Mouse (Mus musculus) heart, postnatal 36 days (tissue): ENCODE results near the gene Foxp4. TPM values are rescaled to one million over a fixed set of nuclear protein-coding genes. Genes with fewer than 3 reads are reported as not detected.
"Not testable (repeated sequence)": the region's sequence is repeated elsewhere in the genome, so short reads cannot be mapped to it uniquely, and the experiment has no call there.

ENCODE experiments used
- DNase-seq, 2 experiments: peaks; one replicate each; pipeline ENCODE4 v3.0.0; 2021 to 2022
- intact Hi-C: fragments of 180-260 bp; cut with DNase I; formaldehyde crosslinking; loops from one replicate; pipeline ENCODE4 v1.15.1; 2025
- total RNA-seq, 2 experiments: library from RNA; stranded (reverse); gene quantifications; 2 replicates each; pipeline ENCODE4 v1.2.3; 2021

Foxp4 gene
- total RNA-seq, 2 experiments from 2014 or later = 9.5 to 11.3 TPM

- intact Hi-C loops = no loop called here
- no peak for DNase-seq
These were observed 61.0 kb downstream of the Foxp4 start for GRCm38 (mm10) chr17:47863437-47863836.

DNA sequence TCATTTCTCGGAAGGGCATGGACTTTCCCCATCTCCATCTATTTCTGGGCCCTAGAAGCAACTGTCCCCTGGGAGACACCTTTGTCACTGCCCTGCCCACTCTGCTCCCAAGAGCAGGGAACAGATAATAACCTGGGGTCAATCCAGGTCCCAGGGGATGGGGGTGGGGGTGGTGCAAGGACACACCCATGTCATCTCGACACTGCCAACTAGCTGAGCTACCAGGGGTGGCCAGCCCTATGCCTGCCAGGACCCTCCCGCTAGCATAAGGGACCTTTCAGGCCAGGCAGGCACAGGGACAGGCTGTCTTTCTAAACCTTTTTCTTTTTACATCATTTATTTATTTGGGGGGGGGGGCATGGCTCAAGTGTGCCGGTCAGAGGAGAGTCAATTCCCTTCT is 61.4 kb downstream of the Foxp4 start:
- no peak for DNase-seq
- intact Hi-C loops = no loop called here

DNA sequence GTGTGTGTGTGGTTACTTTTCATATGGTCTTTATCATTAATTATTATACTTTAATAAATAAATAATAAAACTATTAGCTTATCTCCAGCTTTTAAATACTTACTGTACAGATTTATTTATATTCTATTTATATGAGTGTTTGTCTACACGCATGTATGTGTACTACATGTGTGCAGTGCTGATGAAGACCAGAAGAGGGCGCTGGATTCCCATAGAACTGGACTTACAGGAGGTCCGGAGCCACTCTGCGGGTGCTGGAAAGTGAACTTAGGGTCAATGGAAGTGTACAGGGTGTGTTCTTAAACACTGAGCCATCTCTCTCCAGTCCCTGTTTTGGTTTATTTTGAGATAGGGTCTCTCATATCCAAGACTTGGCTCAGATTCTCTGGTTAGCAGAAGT is 68.9 kb downstream of the Foxp4 start:
- intact Hi-C loops = no loop called here
- no peak for DNase-seq

DNA sequence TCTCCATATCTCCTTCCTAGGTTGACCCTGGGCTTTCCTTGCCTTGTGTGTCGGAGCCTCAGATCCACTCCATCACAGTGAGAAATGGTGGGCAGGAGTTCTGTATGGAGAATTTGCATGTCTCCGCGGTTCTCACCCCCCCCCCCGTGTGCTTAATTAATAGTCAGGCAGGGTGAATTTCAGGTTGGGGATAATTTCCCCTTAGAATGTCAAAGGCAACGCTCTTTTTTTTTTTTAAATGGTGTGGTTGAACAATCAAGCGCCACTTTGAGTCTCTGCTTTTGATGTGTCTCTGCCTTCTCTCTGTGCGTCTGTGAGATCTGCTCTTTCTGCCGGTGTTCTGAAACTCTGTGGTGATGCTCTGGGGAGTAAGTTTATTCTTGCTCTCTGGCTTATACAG is 69.5 kb downstream of the Foxp4 start:
- no peak for DNase-seq

DNA sequence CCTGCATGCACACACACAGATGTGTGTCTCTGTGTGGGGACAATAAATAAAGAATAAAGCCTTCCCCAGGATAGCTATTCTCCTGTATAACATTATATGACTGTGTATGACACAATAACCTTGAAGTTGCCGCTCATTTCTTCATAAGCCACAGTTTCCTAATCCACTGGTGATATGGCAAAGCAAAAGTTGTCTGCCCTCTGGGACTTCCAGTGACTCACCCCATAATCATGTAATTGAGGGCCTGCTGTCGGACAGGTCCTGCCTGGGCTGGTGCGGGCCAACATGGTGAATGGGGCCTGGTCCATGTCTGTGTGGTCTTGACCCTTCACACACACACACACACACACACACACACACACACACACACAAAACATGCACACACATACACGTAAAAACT is 70.7 kb downstream of the Foxp4 start:
- no peak for DNase-seq
- intact Hi-C loops = no loop called here

More for the DNA sequence above, 69.5 kb downstream of the Foxp4 start:
- intact Hi-C loops = no loop called here

- no peak for DNase-seq
- intact Hi-C loops = no loop called here
These were observed 71.1 kb downstream of the Foxp4 start for GRCm38 (mm10) chr17:47853336-47853735.

DNA sequence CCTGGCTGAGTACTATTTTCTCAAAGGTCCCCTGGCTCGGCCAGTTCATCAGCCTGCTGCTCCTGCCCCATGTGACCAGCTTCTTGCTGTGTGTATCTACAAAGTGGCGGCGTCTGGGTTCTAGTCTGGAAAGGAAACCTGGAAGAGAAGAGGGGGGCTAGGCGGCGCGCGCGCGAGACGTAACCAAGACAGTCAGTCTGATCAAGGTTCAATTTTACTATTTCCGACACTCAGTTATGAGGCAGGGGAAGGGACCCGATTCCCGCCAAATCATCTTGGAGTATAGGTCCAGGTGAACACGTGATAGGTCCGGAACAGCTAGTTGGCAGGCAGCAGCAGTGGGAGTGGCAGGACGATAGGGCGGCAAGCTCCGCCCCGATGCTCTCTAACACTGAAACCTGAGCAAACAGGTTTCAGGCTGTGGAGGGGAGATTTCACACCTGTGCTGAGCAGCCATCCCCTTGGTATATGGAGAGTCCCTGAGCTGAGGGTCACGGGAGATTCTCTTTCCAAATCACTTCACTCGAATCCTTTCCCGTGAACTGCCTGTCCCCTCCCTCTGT is 72.6 kb downstream of the Foxp4 start:
- DNase-seq, intact Hi-C loops: not testable (repeated sequence)

- intact Hi-C loops = no loop called here
- no peak for DNase-seq
These were observed 73.7 kb downstream of the Foxp4 start for GRCm38 (mm10) chr17:47850639-47851314.

DNA sequence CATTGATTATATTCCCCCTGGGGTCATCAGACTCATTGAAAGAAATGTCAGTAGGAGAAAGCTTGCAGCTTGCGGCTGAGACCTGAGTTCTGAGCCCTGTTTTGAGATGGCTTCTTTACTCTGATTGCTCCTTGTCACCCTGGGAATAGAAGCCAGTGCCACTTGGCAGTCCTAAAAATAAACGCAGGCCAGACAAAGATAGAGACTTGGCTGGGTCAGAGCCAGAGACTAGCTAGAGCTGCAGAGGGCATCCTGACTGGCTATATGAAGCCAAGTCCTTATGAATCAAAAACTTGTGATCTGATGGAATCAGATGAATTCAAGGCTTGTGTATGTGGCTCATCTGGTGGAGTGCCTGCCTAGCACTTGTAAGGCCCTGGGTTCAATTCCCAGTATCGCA is 74.4 kb downstream of the Foxp4 start:
- intact Hi-C loops = no loop called here
- DNase-seq = peak in 1 of 2 experiments; percentile 43

DNA sequence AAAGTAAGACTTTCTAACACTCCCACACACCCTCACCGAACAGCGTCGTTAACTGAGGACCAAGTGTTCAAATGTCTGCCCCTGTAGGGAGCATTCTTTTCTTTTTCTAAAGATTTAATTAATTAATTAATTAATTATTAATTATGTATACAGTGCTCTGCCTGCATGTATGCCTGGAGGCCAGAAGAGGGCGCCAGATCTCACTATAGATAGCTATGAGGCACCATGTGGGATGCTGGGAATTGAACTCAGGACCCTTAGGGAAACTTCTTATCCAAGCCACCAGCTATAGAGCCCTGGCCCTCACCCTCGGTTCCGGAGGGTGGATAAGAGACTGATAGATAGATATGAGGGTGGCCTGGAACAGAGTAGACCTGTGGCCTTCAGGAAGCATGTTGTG is 76.5 kb downstream of the Foxp4 start:
- DNase-seq = no peak
- intact Hi-C loops = no loop called here

DNA sequence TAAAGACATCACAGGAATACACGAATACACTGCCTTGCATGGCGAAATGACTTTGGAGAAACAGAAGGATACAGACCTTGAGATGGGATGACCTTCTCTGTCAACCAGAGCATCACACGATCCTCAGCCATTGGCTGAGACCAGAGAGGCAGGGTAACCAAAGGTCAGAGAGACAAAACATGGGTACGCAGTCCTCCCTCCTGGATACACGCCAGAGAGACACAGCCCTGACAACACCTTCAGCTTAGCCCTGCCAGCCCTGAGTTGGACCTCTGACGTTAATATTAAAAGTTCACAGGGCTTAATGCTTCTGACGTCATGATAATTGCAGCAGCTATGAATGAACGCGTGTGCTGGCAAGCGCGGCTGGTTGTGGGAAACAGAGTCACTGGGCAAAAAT is 78.8 kb downstream of the Foxp4 start:
- intact Hi-C loops = no loop called here
- DNase-seq = no peak

DNA sequence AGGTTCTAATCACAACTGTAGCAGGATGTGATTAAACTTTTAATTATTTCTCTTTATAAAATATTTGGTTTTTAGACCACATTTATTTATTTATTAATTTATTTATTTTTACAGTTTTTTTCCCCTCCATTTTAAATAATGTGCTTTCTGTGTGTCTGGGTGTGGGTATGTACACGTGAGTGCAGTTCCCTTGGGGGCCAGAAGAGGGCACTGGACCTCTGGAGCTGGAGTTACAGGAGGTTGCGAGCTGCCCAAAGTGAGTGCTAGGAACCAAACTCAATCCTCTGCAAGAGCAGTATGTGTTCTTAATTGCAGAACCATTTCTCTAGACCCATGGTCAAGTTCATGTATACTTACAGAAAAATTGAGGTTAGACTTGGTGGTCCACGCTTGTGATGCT is 81.0 kb downstream of the Foxp4 start:
- intact Hi-C loops = no loop called here
- DNase-seq = no peak

DNA sequence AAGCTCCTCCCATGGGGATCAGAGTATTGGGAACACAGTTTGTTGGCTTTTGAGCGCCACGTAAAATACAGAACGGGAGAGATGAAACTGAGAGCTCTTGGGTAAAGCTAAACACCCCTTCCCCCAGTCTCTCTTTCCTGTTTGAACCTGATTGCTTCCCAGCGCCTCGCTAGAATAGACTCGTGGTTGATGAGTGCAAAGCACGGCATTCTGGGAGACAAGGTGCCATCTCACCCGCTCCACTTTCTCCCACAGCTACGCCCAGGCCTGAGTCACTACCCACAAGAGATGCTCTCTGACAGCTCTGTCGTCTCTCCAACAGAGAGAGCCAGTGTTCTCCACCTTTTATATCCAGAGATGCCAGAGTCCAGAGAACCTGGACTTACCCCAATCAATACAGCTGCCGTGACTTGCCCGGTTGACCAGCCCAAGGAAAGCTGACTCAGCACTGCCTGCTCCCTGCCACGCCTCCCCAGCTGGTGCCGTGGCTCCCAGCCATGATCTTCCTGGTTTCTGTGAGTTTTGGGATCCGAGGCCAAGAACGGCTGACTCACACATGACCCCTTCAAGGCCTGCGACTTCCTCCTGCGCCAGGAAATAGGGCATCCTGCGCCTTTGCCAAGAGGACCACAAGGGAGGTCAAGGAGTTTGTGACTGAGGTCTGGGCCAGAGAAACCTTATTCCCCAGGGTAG is 82.4 kb downstream of the Foxp4 start:
- intact Hi-C loops = no loop called here
- DNase-seq = peak; percentile 83 to 86

GRCm38 (mm10) chr17:47841521-47841920 is 82.9 kb downstream of the Foxp4 start:
- no peak for DNase-seq
- intact Hi-C loops = no loop called here

DNA sequence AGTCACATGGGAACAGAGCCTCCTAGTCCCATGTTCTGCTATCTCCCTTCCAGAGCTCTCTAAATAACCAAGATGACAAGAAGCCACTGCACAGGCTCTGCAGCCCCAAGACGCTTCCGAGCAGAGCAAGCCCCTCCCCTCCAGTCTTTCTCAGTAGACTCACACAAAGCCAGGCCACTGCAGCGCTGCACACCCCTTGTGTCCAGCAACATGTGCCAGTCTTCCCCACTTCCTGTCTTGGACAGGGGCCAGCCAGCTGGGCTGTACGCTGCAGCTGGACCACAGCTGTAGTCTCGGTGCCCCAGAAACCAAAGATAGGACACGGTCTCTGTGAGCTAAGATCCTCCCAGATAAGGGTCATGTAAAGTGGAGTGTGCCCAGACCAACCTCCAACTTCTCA is 86.6 kb downstream of the Foxp4 start:
- no peak for DNase-seq
- intact Hi-C loops = no loop called here

DNA sequence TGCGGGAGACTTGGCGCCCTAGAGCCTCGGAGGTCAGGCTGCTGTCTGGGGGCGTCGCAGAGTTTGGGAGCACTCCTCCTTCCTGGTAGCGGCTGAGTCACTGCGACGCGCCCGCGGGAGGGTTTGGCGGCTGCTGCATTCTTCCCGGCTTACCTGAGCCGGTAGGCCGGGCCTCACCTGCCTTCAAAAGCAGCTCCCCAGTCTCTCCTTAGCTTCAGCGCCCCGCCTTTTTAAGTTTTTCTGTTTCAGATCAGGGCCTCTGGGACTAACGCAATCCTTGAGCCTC is 90.0 kb downstream of the Foxp4 start, which contains the start of gene Mdfi:
Gene Mdfi, minus strand, starts transcription at position 210 of the 286 bp plus-strand sequence.
- no peak for DNase-seq
- intact Hi-C loops = no loop called here

DNA sequence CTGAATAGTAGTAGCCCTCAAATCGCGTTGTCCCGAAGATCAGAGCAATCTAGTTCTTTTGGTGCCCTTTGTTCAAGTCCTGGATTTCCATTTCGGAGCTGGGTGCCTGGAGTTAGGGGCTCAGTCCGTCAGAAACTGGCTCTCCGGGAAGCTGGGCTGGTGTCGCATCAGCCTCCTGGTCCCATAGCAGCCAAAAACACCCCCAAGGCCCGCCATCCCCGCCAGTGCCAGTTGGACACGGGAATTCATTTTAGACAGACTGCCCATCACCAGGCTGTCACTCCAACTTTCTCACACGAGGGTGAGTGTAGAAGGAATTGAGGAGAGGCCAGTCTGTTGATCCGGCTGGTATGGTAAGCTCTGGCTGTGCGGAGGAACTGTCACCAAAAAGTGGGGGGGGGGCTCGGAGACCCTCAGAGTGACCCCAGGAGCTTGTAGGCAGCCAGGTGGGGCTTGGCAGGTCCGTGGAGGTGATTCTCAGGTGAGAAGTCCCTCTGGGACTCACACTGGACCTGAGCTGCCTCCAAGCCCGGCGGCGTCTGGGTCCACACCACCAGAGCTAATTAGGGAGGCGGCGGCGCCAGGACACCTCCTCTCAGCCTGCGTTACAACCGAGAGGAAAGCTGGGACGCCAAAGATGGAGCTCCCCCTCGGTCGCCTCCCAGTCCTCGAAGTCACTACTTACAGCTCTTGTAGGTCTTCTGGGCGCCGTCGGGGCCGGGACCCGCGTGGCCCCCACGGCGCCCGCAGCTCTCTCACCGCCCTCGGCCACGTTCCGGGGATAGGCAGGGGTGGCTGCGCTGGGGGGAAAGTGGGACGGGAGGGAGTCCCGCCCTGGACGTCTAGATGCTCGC is 90.6 kb downstream of the Foxp4 start:
- DNase-seq = no peak
- intact Hi-C loops = no loop called here

DNA sequence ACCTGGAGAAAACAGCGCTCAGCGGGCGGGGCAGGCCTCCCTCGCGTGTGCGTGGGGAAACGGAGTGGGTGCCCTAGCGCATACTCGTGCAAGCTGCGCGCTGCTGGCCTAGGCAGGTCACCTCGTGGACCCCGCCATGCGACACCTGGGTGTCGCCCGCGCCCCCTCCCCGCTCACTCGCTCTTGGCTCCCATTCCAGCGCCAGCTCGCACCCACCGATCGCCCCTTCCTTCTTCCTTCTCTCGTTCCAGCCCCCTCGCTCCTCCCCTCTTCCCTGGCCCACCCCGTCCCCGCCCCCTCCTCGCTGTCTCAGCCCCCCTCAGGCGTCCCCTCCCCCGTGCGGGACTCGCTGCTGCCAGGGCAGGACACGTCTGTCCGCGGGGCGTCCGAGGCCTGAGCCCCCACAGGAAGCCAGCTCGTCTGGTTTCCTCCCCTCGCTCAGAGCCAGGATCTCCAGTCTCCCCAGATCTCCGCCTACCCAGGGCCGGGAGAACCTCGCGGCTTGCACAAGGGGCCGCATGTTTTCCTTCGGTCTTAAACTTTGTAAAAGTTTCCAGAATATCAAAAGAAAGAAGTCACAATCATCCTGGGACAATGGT is 91.3 kb downstream of the Foxp4 start:
- peak; percentile 36 to 47 for DNase-seq
- intact Hi-C loops = no loop called here

DNA sequence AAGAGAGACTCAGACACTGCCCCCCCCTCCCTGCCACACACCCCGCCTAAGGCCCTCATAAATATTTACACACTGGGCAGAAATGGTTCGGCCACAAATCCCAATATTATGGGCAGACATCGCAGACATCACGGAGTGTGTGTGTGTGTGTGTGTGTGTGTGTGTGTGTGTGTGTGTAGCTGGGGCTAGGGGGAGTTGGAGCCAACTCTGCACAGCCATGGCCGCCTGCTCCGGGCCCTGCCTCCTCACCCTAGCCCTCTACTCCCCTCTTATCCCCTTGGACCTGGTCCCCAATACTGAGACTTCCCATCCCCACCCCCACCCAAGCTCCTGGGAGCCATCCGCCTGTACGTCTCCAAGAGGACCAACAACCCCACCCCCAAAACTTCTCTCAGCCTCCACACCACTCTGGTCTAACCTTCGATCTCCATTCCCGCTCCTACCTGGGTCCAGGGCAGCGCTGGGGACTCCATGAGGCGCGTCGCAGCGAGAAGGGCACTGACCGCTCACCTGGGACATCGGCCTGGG is 91.9 kb downstream of the Foxp4 start:
- intact Hi-C loops = no loop called here
- no peak for DNase-seq

- no peak for DNase-seq
- intact Hi-C loops = no loop called here
These were observed 92.7 kb downstream of the Foxp4 start for GRCm38 (mm10) chr17:47831772-47832171.

DNA sequence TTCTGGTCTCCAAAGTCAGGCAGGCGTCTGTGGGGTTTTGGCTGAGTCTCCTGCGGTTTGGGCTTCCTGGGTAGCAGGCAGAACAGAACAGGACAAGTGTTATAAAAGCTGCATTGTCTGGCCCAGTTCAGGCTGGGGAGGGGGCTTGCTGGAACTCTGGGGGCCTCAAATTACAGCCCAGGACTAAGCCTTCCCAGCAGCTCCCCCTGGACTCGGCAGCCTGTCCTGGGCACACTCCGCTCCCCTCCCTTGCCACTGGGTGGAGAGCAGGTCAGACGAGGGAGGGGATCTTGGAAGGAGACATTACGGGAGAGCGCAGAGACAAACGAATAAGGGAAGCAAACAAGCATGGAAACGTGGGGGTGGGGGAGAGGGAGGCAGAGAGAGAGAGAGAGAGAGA is 93.3 kb downstream of the Foxp4 start:
- no peak for DNase-seq
- intact Hi-C loops = no loop called here
